Mouse (Mus musculus): Measurements from ENCODE around the gene Ptprd. TPM values are rescaled to one million over a fixed set of nuclear protein-coding genes. Genes with fewer than 3 reads are reported as not detected.
A peak's percentile ranks its signal among the peaks of the same experiment; 100 is the strongest.

Ptprd gene
- polyA plus RNA-seq, 1 experiment, result 4.5 TPM

- 69% methylated on average over 3 of the region's 3 CpGs for WGBS
These were observed 1725.9 kb downstream of the Ptprd start for GRCm38 (mm10) chr4:76485848-76486247.

DNA sequence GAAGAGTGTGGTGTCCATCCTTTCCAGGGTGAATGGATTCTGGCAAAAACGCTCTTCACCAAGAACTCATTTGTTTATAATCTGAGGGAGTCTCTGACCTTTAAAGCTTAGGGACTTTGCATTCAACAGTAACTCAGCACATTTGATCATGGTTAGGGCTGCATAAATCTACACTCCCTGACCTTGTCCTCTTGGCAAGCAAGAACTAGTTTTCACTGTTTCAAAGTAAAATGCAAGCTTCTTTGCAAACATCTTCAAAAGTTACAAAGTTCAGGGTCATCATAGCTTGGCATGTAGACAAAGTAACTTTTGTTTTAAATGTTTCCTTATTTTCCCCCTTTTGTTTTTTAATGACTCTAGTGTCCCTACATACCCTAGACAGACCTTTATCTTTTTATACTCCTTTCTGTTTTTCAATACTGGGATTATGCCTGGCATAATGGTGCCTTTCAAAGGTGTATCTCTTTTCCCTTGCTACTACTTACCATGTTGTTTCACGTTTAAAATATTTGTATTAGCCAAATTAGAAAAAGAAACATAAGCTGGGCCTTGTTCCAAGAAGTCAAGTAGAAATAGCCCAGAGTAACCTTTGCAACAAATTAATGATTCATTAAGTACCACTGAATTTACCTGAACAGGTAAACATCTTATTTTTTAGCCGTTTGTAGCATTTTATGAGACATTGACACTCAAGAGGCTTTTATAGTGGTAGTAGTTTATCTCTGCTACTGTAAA is 1743.2 kb downstream of the Ptprd start:
- DNase-seq (ENCODE audit: low read depth, low spot score), result peak; percentile 21
- WGBS, result 19% methylated on average over 3 of the region's 3 CpGs

More at GRCm38 (mm10) chr4:76485848-76486247, 1725.9 kb downstream of the Ptprd start:
- no peak for DNase-seq (ENCODE audit: low read depth, low spot score)

- peak; percentile 11 for DNase-seq (ENCODE audit: low read depth, low spot score)
- WGBS, result 31% methylated on average over 1 of the region's 1 CpGs
These were observed 1747.1 kb downstream of the Ptprd start for GRCm38 (mm10) chr4:76464682-76465081.

GRCm38 (mm10) chr4:76461336-76461735 is 1750.4 kb downstream of the Ptprd start:
- DNase-seq (ENCODE audit: low read depth, low spot score), result no peak
- 76% methylated on average over 5 of the region's 5 CpGs for WGBS

GRCm38 (mm10) chr4:76460556-76460955 is 1751.2 kb downstream of the Ptprd start:
- WGBS, result 71% methylated on average over 1 of the region's 1 CpGs
- DNase-seq (ENCODE audit: low read depth, low spot score), result no peak

DNA sequence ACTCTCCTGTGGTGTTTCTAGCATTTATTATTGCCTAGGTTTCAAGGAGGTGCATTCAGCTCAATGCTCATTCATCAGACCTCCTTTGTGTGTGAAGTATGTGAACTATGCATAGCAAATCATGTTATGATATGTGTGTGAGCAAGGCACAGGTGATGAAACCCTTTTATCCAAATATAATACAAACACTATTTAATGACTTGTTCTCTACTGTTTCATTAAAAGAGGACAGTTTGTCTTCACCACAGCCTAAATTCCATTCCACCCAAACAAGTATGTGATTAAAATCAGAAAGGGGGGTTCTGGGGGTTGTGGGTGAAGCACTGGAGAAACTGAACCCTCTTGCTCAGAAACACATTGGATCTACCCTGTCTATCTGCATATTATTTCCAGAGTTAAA is 1752.1 kb downstream of the Ptprd start:
- DNase-seq (ENCODE audit: low read depth, low spot score), result no peak

DNA sequence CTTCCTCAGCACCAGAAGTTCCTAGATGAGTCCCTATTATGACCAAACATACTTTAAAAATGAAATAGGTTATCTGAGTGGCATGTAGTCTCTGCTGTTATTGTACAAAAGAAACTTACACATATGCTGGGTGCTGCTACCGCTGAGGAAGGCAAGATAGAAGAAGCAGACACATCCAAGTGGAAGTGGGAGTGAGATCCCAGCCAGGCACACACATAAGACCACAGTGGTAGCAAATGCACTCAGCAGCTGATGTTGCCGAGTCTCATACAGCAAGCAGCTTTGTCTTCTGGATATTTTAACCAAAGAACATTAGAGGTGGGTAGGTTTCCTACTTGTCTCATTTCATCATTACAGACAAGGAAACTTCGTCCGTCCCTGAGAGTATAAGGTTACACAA is 1759.5 kb downstream of the Ptprd start:
- WGBS, result 79% methylated on average over 4 of the region's 4 CpGs
- DNase-seq (ENCODE audit: low read depth, low spot score), result no peak

DNA sequence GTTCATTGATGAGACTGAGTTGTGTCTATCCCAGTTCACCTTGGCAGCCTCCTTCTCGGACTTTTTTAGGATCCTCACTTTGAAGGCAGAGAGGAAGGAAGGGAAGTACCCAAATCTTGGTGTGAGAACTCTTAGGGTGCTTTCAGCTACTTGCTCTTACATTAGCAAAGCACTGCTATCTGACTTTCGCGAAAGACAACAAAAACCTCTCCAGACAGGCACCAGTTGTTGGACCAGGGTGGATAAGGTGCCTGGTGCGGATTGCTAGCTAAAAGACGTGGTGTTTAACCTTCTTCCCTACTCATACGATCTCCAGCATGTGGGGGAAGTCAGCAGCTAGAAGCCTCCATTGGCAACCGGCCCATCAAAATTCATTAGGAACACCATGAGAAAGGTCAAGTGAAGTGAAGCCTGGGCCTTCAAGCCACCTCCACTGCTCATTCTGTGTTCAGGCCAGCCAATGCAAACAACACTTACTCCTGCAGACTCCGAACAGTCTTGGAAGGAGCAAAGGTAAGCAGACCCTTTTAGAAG is 1760.7 kb downstream of the Ptprd start:
- DNase-seq (ENCODE audit: low read depth, low spot score), result no peak
- 61% methylated on average over 8 of the region's 8 CpGs for WGBS

GRCm38 (mm10) chr4:76450351-76451018 is 1761.3 kb downstream of the Ptprd start:
- DNase-seq (ENCODE audit: low read depth, low spot score), result no peak
- 3% methylated on average over 34 of the region's 34 CpGs for WGBS

- WGBS, result 1% methylated on average over 99 of the region's 99 CpGs
- DNase-seq (ENCODE audit: low read depth, low spot score), result no peak
These were observed 1762.1 kb downstream of the Ptprd start for GRCm38 (mm10) chr4:76449466-76450350.

DNA sequence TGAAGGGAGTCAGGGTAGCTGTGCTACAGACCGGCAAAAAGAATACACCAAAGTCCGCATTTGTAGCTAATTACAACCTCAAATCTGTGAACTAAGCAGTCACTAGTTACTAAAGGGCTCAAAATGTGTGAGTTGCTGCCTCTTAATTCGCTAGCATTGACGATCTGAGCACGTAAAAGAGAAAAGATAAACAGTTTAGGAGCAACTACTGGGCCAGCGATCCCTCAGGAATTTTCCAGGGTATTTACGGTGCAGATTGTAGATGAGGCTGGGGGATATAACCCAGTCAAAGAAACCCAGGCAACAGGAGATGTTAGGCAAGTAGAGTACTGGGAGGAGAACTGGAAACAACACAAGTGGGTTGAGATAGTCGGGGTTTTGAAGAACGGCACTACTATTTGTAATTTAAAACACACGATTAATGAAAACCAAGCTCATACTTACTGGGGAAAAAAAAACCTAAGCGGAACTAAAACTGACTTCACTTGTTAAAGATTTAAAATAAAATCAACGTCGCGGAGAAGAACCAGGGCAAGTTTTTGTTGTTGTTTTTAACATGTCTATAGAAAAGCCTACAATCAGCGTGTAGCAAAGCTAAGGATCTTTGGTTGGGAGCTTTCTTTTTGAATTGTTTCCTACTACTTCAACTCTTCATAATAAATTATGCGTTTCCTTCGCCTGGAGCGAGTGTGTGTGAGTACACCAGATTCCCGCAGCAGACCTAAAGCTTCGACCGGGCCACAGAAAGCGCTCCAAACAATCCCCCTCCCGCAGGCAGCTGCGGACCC is 1762.9 kb downstream of the Ptprd start:
- WGBS, result 1% methylated on average over 24 of the region's 24 CpGs
- DNase-seq (ENCODE audit: low read depth, low spot score), result no peak

- DNase-seq (ENCODE audit: low read depth, low spot score), result no peak
These were observed 1764.4 kb downstream of the Ptprd start for GRCm38 (mm10) chr4:76447396-76447795.

GRCm38 (mm10) chr4:76444778-76445177 is 1767.0 kb downstream of the Ptprd start:
- WGBS, result 93% methylated on average over 4 of the region's 4 CpGs
- no peak for DNase-seq (ENCODE audit: low read depth, low spot score)

DNA sequence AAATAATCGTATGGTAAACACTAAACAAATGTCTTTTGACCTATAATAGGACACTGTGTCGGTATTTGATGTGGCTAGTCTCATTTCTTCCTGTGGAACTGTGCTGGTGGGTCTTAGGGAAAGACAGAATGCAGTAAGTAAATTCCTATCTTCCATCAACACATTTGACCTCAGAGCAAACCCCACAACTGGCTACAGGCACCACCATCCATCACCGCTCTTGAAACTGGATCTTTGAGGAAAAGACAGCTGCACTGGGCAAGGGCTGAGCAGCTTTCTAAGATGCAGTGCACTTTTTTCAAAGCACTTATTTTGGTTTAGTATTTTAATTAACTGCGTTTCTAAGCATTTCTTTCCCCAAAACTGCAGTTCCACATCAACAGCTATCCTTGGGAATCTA is 1768.2 kb downstream of the Ptprd start:
- 84% methylated on average over 4 of the region's 4 CpGs for WGBS
- no peak for DNase-seq (ENCODE audit: low read depth, low spot score)

DNA sequence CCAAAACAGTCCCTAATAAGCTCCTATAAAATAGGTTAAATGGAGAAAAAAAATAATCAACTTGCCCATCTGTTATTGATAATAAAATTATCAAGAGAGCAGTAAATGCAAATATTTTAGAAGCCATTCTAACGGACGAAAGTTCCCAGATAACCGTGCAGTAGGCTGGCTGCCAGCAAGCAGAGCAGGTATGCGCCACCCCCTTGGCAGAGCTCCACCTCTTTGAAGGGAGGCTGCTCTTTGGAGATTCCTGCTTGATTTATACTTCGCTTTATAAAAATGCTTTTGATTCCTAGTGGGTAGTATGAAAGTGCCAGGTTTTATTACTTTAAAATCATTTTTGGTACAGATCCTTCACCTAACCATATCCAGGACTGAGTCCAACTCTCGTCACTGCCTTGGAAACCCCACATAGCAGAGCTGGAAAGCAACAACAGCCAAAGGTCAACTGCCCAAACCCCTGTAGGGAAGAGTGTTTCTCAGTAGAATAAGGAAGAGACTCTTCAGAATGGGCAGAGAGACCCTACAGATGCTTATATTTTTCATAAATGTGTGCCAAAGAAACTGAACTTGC is 1770.9 kb downstream of the Ptprd start:
- 22% methylated on average over 6 of the region's 6 CpGs for WGBS
- no peak for DNase-seq (ENCODE audit: low read depth, low spot score)

- 73% methylated on average over 6 of the region's 6 CpGs for WGBS
- no peak for DNase-seq (ENCODE audit: low read depth, low spot score)
These were observed 1773.2 kb downstream of the Ptprd start for GRCm38 (mm10) chr4:76438496-76439079.

DNA sequence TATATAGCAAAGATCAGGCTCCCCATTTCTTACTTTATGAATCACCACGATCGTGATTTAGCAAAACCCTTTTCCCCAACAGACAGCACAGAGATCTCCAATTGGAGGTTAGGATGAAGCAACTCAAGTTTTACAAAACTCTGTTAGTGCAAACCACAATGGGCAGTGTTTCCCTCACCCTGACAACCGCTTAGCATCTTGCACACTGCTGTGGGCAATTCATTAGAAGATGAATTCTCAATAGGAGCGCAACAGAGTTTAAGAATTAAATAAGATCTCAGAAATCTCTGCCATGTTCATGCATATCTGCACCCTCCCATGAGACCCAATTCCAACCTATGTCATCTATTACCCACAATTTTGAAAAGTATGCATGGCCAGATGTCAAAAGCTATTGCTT is 1773.7 kb downstream of the Ptprd start:
- DNase-seq (ENCODE audit: low read depth, low spot score), result no peak
- WGBS, result 83% methylated on average over 4 of the region's 4 CpGs

GRCm38 (mm10) chr4:76435920-76436319 is 1775.8 kb downstream of the Ptprd start:
- no peak for DNase-seq (ENCODE audit: low read depth, low spot score)
- WGBS, result 41% methylated on average over 5 of the region's 5 CpGs

DNA sequence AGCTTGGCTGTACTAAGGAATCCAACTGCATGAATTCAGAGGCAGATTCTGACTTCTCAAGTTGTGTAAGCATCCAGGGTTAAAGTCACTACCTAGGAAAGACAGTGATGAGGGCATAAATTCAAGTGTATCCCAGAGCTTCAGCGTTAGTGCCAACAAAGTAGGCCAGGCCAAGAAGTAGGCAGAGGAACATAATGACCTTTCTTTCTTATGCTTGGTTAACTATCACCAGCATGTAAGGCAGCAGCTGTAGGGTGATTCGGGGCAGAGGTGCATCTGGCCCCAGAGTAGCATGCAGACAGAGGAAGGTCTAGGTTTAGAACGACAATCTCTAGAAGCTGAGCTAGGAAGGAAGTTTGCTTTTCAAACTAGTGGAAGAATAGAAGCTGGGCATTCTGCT is 1782.0 kb downstream of the Ptprd start:
- WGBS, result 23% methylated on average over 3 of the region's 3 CpGs
- DNase-seq (ENCODE audit: low read depth, low spot score), result no peak
